Mouse (Mus musculus): ENCODE results near the gene Spdye4a. TPM values are rescaled to one million over a fixed set of nuclear protein-coding genes. Genes with fewer than 3 reads are reported as not detected.

Gene Spdye4a
- total and polyA plus RNA-seq, 3 experiments: not detected

- Histone ChIP-seq H3K9ac (ENCODE audit: insufficient read depth, low read depth) (no peak overlapping the region), H3K4me3 (replicated peaks in 1 of 3; ENCODE audit: low read depth in 2 of 3, low read length in 2 of 3, poor library complexity in 1 of 3) (no peak overlapping the region), H3K79me2 (replicated peaks; ENCODE audit: control insufficient read depth, extremely low read depth, insufficient read depth, poor library complexity, severe bottlenecking) (no peaks in the 10 kb centered on the region), H3K4me2 (ENCODE audit: insufficient read depth, low read depth, poor library complexity, severe bottlenecking) (no peak overlapping the region), H3K27ac (ENCODE audit: insufficient read depth, low read depth) (no peak overlapping the region), H3K36me3 (replicated peaks in 1 of 2; ENCODE audit: control insufficient read depth in 1 of 2, insufficient read depth in 1 of 2, low read length in 1 of 2) (peaks cover 31 to 82% of the 10 kb centered on the region in 2 experiments), H3K4me1 (ENCODE audit: control insufficient read depth in 1 of 2, insufficient read depth in 2 of 2) (peaks cover 0 to 3% of the 10 kb centered on the region in 2 experiments; a peak in 1 of 4 replicates), H3K9me3 (replicated peaks; ENCODE audit: low read length) (peaks cover 35% of the 10 kb centered on the region), H3K27me3 (replicated peaks) (no peaks in the 10 kb centered on the region)
- in situ Hi-C loops (cut with MboI; ENCODE audit: low pct_ligation_motif_present, low pct_unique_long_range_greater_than_20kb, low sequenced_read_pairs) (no loop called here), dilution Hi-C loops (cut with MboI; ENCODE audit: extremely low pct_ligation_motif_present, extremely low pct_unique_long_range_greater_than_20kb, low sequenced_read_pairs) (no loop called here)
- TF ChIP-seq CHD1 (IDR thresholded peaks at IDR 0.05; ENCODE audit: low read depth, low read length): no peak
- no peak for TF ChIP-seq BHLHE40 (IDR thresholded peaks at IDR 0.05; ENCODE audit: low read depth, low read length)
- no peak for TF ChIP-seq GABPA (IDR thresholded peaks at IDR 0.05; ENCODE audit: insufficient replicate concordance, low read depth, low read length)
- no peak for TF ChIP-seq ELF1 (IDR thresholded peaks at IDR 0.05; ENCODE audit: low read depth, low read length)
- no peak for TF ChIP-seq MAX (IDR thresholded peaks at IDR 0.05; ENCODE audit: low read length)
- TF ChIP-seq SMC3 (IDR thresholded peaks at IDR 0.05; ENCODE audit: low read depth, low read length): no peak
- no peak for TF ChIP-seq IRF4 (IDR thresholded peaks at IDR 0.05; ENCODE audit: low read depth, low read length)
- TF ChIP-seq USF2 (conservative IDR thresholded peaks at IDR 0.05; ENCODE audit: low read depth, low read length): no peak
- TF ChIP-seq ZNF384 (IDR thresholded peaks at IDR 0.05; ENCODE audit: low read depth, low read length): no peak
- TF ChIP-seq PAX5 (IDR thresholded peaks at IDR 0.05; ENCODE audit: low read length): no peak
- no peak for TF ChIP-seq ZMIZ1 (IDR thresholded peaks at IDR 0.05; ENCODE audit: low read depth, low read length)
- no peak for TF ChIP-seq EP300 (IDR thresholded peaks at IDR 0.05; ENCODE audit: low read length)
- no peak for TF ChIP-seq TCF12 (IDR thresholded peaks at IDR 0.05; ENCODE audit: low read depth, low read length)
- no peak for TF ChIP-seq SIN3A (IDR thresholded peaks at IDR 0.05; ENCODE audit: low read length)
- DNase-seq (ENCODE audit: extremely low read depth): no peak
Observed at GRCm38 (mm10) chr5:143253186-143253880, 26.6 kb upstream of the Spdye4a start.

GRCm38 (mm10) chr5:143252791-143253185, 26.1 kb upstream of the Spdye4a start:
- dilution Hi-C loops (cut with MboI; ENCODE audit: extremely low pct_ligation_motif_present, extremely low pct_unique_long_range_greater_than_20kb, low sequenced_read_pairs) (no loop called here), in situ Hi-C loops (cut with MboI; ENCODE audit: low pct_ligation_motif_present, low pct_unique_long_range_greater_than_20kb, low sequenced_read_pairs) (no loop called here)
- no peak for DNase-seq (ENCODE audit: extremely low read depth)
- Histone ChIP-seq H3K27ac (ENCODE audit: insufficient read depth, low read depth) (no peak overlapping the region), H3K9ac (ENCODE audit: insufficient read depth, low read depth) (no peak overlapping the region), H3K4me1 (ENCODE audit: control insufficient read depth in 1 of 2, insufficient read depth in 2 of 2) (peaks cover 0 to 3% of the 10 kb centered on the region in 2 experiments; a peak in 1 of 4 replicates), H3K79me2 (replicated peaks; ENCODE audit: control insufficient read depth, extremely low read depth, insufficient read depth, poor library complexity, severe bottlenecking) (no peaks in the 10 kb centered on the region), H3K4me3 (replicated peaks in 1 of 3; ENCODE audit: low read depth in 2 of 3, low read length in 2 of 3, poor library complexity in 1 of 3) (no peak overlapping the region), H3K9me3 (replicated peaks; ENCODE audit: low read length) (peaks cover 35% of the 10 kb centered on the region), H3K36me3 (replicated peaks in 1 of 2; ENCODE audit: control insufficient read depth in 1 of 2, insufficient read depth in 1 of 2, low read length in 1 of 2) (peaks cover 36 to 85% of the 10 kb centered on the region in 2 experiments), H3K27me3 (replicated peaks) (no peaks in the 10 kb centered on the region), H3K4me2 (ENCODE audit: insufficient read depth, low read depth, poor library complexity, severe bottlenecking) (no peak overlapping the region)
- TF ChIP-seq PAX5 (IDR thresholded peaks at IDR 0.05; ENCODE audit: low read length) (no peak), MYC (IDR thresholded peaks at IDR 0.05; ENCODE audit: low read depth, low read length) (no peak), POLR2A (IDR thresholded peaks at IDR 0.05; ENCODE audit: low read depth, low read length) (no peak), ELF1 (IDR thresholded peaks at IDR 0.05; ENCODE audit: low read depth, low read length) (no peak), MAZ (IDR thresholded peaks at IDR 0.05; ENCODE audit: low read depth, low read length) (no peak)

Measured in CH12.LX (cell line).